Mouse (Mus musculus): ENCODE data around the gene Srsf10.

Srsf10 gene

DNA sequence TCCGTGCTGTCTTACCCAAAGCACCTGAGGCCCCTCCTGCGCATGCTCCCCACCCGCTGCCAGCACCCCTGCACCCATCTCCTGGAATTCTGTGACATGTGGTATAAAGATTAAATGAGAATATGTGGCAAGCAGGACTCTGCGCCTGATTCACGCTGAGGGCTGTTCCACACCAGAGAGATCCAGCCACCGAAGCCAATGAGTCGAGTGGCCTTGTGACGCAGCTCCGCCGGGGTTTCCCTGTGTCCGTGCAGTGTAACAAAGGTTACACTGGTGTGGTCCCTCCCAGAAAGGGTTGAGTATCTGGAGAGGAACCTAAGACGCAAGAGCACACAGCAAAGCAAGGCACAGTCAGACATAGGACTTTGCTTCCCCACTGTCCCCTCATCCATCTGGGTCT is 30.1 kb downstream of the Srsf10 start:
- DNase-seq (ENCODE audit: low spot score) = peak; percentile 24

- no peak for DNase-seq (ENCODE audit: low spot score)
These were observed 30.6 kb downstream of the Srsf10 start for GRCm38 (mm10) chr4:135886184-135886583.

DNA sequence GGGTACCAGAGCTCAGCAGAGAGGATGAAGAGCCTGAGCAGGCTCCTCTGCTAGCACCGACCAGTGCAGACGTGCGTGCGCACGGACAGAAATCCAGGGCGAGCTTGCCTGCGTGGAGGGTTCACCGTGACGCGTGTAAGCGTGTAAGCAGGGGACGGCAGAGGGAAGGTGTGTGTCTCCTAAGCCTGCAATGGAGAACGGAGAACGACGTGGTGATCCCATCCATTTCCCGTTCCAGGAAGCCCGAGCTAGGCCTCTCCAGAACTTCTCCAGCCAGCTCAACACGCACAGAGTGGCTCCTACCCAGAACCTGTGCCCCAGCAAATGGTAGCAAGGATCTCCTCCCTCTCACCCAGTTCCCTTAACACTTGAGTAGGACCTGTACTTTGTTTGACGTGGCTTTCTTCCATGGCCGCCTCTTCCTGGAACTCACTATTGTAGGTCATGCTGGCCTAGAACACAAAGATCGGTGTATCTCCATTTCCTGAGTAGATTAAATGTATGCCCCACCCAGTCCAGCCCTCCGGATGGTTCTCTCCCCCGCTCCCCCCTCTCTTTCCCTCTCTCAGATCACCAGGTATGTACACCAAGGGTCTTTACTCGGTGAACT is 33.0 kb downstream of the Srsf10 start:
- DNase-seq (ENCODE audit: low spot score) = no peak

DNA sequence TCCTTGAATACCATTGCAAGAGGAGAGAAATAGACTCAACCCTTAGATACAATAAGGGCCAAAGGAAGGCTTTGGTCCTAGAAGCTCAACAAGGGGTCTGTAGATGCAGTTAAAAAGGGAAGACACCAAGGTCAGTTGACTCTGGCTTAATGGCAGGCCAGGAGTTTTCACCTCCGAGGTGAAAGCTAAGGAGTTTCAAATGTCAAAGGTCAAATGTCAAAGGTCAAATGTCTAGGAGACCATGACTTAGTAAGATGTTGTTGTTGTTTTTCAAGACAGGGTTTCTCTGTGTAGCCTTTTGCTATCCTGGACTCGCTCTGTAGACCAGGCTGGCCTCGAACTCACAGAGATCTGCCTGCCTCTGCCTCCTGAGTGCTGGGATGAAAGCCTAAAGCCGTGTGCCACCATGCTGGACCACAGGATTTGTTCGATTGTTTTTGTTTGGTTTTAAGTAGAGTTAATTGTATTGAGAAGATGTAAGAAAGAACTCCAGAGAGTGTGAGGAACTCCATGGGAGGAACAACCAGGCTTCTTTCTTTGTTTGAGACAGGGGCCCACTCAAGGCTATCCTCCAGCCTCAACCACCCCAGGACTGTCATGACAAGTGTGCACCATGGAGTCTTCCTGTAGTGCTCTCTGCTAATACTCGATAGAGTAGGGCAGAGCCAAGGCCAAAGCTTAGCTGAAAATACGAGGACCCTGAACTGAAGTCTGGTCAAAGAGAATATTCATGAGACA is 33.8 kb downstream of the Srsf10 start:
- DNase-seq (ENCODE audit: low spot score) = no peak

GRCm38 (mm10) chr4:135889884-135890283 is 34.3 kb downstream of the Srsf10 start:
- peak; percentile 65 for DNase-seq (ENCODE audit: low spot score)

DNA sequence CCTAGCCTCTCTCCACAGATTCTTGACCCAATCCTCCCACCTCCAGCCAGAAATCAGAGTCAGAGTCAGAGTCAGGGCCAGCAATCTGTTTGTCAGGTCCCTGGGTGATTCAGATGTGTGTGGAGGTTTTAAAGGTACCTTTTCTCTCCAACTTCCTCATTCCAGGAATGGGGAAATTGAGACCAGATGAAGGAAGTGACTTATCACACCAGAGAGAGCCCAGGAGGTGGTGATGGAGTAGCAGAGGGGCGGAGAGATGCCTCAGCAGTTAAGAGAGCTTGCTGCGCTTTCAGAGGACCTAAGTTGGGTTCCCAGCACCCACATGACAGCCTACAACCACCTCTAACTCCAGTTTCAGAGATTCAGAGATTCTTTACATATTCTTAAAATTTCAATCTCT is 36.0 kb downstream of the Srsf10 start:
- DNase-seq (ENCODE audit: low spot score) = no peak

DNA sequence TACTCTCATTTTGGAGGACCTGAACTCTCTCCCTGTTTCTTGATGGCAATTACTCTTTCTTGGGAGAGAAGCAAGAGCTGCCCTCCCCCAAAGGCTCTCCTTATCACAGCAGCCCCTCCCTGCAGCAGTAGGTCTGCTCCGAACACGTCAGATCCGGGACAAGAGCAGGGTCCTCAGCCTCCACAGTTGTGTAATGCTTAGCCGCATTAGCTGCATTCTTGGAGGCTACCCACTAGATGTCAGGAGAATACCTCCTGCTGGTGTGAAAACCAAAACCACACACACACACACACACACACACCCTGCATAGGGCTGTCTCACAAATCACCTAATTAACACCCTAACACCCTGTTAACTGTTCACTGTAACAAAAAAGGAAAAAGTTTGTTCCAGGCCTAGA is 37.3 kb downstream of the Srsf10 start:
- no peak for DNase-seq (ENCODE audit: low spot score)

- DNase-seq (ENCODE audit: low spot score) = peak; percentile 33
These were observed 39.6 kb downstream of the Srsf10 start, which contains the start of gene Cnr2 for GRCm38 (mm10) chr4:135895071-135895571. Gene Cnr2 (plus strand): TSS chr4:135895394.

DNA sequence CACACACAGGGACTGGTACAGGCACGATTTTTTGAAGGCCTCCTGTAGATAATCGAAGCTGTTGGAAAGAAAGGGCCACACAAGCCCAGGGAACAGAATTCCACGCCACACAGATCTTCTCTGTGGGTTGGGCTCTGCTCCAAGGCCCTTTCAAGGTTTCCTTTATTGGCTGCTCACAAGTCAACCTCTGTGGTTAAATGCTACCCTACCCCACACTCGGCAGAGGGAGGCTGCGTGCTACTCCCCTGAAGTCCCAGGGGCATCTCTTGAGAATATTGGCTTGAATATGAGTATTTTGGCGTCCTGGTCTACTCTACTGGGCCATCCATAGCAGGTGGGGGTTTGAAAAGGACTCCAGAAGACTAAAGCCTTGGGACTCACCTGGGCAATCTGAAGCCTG is 40.6 kb downstream of the Srsf10 start:
- no peak for DNase-seq (ENCODE audit: low spot score)

DNA sequence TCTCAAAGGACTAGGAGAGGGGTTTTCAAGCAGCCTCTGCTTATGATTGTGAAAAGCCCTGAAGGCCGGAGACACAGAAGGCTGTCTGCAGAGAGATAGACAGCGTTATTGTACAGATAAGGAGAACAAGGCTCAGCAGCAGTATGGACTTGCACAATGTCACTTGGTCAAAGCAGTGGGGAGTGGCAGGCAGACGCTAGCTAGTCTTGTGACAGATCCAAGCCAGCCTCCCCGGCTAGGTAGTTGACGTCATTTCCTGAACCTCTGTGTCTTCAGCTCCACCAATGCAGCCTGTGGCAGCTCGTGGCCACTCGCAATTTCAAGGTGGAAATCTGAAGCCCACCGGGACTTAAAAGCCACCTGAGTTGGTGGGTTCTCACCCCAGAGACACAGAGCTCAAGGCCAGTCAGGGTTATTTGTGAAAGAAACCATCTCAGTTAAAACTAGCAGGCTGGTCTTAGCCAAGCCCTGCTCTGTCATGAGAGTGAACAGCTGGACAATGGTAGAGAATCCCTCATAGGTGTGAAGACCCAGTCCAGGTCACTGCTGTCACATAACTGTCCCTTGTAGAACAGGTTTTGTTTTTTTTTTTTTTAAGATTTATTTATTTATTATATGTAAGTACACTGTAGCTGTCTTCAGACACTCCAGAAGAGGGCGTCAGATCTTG is 43.0 kb downstream of the Srsf10 start:
- peak; percentile 68 for DNase-seq (ENCODE audit: low spot score)

DNA sequence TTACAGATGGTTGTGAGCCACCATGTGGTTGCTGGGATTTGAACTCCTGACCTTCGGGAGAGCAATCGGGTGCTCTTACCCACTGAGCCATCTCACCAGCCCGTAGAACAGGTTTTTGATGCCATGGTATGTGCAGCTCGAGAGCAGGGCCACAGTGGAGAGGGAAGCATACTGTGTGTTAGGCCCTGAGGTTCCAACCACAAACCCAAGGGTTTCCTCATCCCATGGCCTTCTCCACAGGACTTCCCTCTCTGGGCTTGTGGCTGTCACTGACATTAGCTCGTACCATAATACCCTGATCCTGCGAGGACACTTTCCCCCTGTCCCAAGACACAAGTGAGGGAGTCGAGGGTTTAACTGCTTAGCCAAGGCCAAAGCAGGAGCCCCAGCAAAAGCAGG is 43.5 kb downstream of the Srsf10 start:
- no peak for DNase-seq (ENCODE audit: low spot score)

- peak; percentile 61 for DNase-seq (ENCODE audit: low spot score)
These were observed 44.5 kb downstream of the Srsf10 start for GRCm38 (mm10) chr4:135900008-135900407.

DNA sequence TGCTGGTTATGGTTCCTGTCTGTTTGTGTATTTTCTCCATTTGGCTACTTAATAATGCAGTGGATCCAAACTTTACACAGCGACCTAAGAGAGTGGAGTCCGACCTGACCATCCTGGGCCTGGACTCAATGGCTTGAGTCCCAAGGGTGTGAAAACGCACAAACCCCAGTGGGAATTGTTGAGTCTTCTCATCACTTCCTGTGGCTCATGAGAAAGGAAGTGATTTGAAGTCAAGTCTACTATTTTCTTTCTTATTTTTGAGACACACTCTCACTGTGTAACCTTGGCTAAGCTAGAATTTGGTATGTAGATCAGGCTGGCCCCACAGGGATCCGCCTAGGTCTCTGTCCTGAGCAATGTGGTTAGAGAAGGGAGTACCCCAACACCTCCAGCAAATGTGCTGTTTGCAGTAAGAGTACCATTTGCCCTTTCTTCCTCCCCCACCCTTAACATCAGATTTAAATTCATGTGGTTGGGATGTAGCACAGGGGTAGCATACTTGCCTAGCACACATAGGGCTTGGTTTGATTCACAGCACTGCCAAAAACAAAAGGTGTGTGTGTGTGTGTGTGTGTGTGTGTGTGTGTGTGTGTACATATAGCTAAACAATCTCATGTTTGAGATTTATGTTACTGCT is 47.2 kb downstream of the Srsf10 start:
- DNase-seq (ENCODE audit: low spot score) = no peak

DNA sequence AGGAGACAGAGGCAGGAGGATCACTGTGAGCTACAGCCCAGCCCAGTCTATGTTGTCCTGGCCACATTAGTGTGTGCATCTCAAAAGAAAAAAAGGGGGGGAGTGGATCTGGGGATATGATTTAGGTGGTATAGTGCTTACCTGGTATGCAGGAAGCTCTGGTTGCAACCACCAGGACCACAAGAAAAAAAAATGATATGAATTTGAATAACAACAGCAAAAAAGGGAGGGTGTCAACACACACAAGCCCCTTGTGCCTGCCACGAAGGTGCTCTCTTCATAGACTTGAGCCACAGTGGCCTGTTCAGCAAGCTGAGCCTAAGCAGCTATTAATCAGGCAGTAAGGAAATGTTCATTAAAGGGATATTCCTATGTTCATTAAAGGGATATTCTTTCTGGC is 49.3 kb downstream of the Srsf10 start:
- no peak for DNase-seq (ENCODE audit: low spot score)

GRCm38 (mm10) chr4:135906633-135907032 is 51.1 kb downstream of the Srsf10 start:
- DNase-seq (ENCODE audit: low spot score) = no peak

- DNase-seq (ENCODE audit: low spot score) = no peak
These were observed 53.9 kb downstream of the Srsf10 start for GRCm38 (mm10) chr4:135909326-135910066.

GRCm38 (mm10) chr4:135911531-135911930 is 56.0 kb downstream of the Srsf10 start:
- no peak for DNase-seq (ENCODE audit: low spot score)

DNA sequence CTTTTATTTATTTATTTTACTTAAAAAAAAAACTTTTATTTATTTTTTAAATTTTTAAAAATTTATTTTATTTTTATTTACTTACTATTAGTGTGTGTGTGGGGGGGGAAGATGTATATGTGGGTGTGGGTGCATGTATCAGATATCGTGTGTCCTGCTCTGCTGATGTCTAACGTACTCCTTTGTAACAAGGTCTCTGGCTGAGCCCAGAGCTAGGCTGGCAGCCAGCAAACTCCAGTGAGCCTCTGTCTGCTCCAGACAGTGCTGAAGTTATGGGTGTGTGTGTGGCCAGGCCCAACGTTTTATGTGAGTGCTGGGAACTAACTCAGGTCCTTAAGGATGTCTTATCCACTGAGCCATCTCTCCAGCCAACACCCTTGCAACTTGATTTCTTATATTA is 56.6 kb downstream of the Srsf10 start:
- no peak for DNase-seq (ENCODE audit: low spot score)

DNA sequence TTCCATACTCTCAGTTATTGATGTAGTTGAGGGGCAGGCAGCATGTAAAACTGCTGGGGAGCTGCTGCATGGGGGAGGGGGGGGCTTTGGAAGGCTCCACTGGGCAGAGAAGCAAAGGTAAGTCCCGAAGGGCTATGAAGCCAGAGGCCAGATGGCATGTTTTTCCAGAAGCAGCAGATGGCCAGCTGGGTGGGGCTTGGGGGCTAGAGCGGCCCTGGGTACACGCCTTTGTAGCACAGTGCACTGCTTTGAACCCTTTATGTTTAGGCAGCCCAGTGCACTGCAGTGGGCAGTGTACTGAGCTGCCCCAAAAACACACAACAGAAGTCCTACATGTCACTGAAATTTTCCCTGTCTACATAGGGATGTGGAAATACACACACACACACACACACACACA is 57.3 kb downstream of the Srsf10 start:
- DNase-seq (ENCODE audit: low spot score) = no peak

DNA sequence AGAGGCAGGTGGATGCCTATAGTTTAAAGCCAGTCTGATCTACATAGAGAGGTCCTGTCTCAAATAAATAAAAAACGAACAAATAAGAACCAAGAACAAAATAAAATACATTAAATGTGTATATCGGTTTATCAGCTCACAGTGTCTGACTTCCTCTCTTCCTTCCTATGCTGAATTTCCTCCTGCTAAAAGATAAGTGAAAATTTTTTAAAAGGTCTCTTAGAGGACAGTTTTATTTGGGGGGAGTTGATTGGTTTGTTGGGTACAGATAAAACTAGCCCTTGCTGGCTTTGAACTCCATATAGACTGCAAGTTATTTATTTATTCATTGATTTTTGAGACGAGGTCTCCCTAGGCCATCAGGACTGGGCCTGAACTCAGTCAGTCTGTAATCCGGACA is 57.9 kb downstream of the Srsf10 start:
- no peak for DNase-seq (ENCODE audit: low spot score)

- DNase-seq (ENCODE audit: low spot score) = no peak
These were observed 63.2 kb downstream of the Srsf10 start for GRCm38 (mm10) chr4:135918635-135919279.
